Mouse (Mus musculus) CH12.LX (cell line): ENCODE measurements around the gene Arl15. TPM values are rescaled to one million over a fixed set of nuclear protein-coding genes. Genes with fewer than 3 reads are reported as not detected.

Source experiments
- DNase-seq: peaks from one replicate; pipeline ENCODE4 v3.0.0-alpha.2; 2013; ENCODE audit errors: extremely low read depth
- H3K27ac ChIP-seq: 2 replicates; pipeline ENCODE4 v1.5.1; 2012; ENCODE audit warnings: low read depth, mild to moderate bottlenecking, control low read depth, moderate library complexity; ENCODE audit not compliant: insufficient read depth
- H3K27me3 ChIP-seq: replicated peaks from 2 replicates; pipeline ENCODE3; 2012; ENCODE audit warnings: inconsistent platforms
- H3K36me3 ChIP-seq, 2 experiments: replicated peaks in 1 of 2; 2 replicates each; pipeline versions ENCODE3 to v1.6.1; 2012; ENCODE audit warnings: inconsistent platforms in 1 of 2, low read length in 1 of 2, mild to moderate bottlenecking in 1 of 2, mixed read lengths in 1 of 2, moderate library complexity in 1 of 2; ENCODE audit not compliant: control insufficient read depth in 1 of 2, insufficient read depth in 1 of 2
- H3K4me1 ChIP-seq, 2 experiments: 2 replicates each; pipeline ENCODE4 v1.6.1; 2012; ENCODE audit warnings: inconsistent platforms in 1 of 2, moderate library complexity in 1 of 2; ENCODE audit not compliant: insufficient read depth in 2 of 2, control insufficient read depth in 1 of 2
- H3K4me2 ChIP-seq: 2 replicates; pipeline ENCODE4 v1.6.1; 2012; ENCODE audit warnings: low read depth, mild to moderate bottlenecking, control low read depth; ENCODE audit not compliant: poor library complexity, insufficient read depth, severe bottlenecking
- H3K4me3 ChIP-seq, 3 experiments: fragments of 150-350 bp in 1 of 3; sonication (generic) in 1 of 3; replicated peaks in 1 of 3; 2 replicates each; pipeline versions ENCODE3 to v1.5.1; 2011 to 2012; ENCODE audit warnings: low read depth in 2 of 3, low read length in 2 of 3, mild to moderate bottlenecking in 2 of 3, moderate library complexity in 2 of 3, control low read depth in 1 of 3, improper control_type of control experiment in 1 of 3, inconsistent platforms in 1 of 3, mixed read lengths in 1 of 3; ENCODE audit not compliant: poor library complexity in 1 of 3
- H3K79me2 ChIP-seq: replicated peaks from 2 replicates; pipeline ENCODE4 v1.6.1; 2012; ENCODE audit warnings: mild to moderate bottlenecking, moderate library complexity; ENCODE audit not compliant: control insufficient read depth, poor library complexity, insufficient read depth, severe bottlenecking; ENCODE audit errors: extremely low read depth
- H3K9ac ChIP-seq: 2 replicates; pipeline ENCODE4 v1.6.1; 2012; ENCODE audit warnings: low read depth, mild to moderate bottlenecking, control low read depth, moderate library complexity; ENCODE audit not compliant: insufficient read depth
- H3K9me3 ChIP-seq: replicated peaks from 2 replicates; pipeline ENCODE3; 2012; ENCODE audit warnings: low read length, inconsistent platforms, mixed read lengths
- CTCF ChIP-seq, 2 experiments: IDR thresholded peaks in 1 of 2; conservative IDR thresholded peaks in 1 of 2; 2 replicates each; pipeline ENCODE4 v1.5.1; 2011 to 2012; ENCODE audit warnings: low read depth in 2 of 2, low read length in 2 of 2, improper control_type of control experiment in 1 of 2, inconsistent platforms in 1 of 2, mild to moderate bottlenecking in 1 of 2, moderate library complexity in 1 of 2
- E2F4 ChIP-seq: IDR thresholded peaks from 2 replicates; pipeline ENCODE4 v1.6.1; 2011; ENCODE audit warnings: low read depth, low read length, improper control_type of control experiment; ENCODE audit not compliant: insufficient replicate concordance
- EP300 ChIP-seq: IDR thresholded peaks from 2 replicates; pipeline ENCODE4 v1.6.1; 2011; ENCODE audit warnings: low read length, improper control_type of control experiment
- HCFC1 ChIP-seq: IDR thresholded peaks from 2 replicates; pipeline ENCODE4 v1.6.1; 2012; ENCODE audit warnings: low read depth, mild to moderate bottlenecking, inconsistent platforms, low read length, improper control_type of control experiment
- IRF4 ChIP-seq: IDR thresholded peaks from 2 replicates; pipeline ENCODE4 v1.6.1; 2014; ENCODE audit warnings: low read depth, mild to moderate bottlenecking, inconsistent platforms, low read length, improper control_type of control experiment
- JUN ChIP-seq: IDR thresholded peaks from 2 replicates; pipeline ENCODE4 v1.6.1; 2011; ENCODE audit warnings: low read depth, mild to moderate bottlenecking, low read length, improper control_type of control experiment, moderate library complexity; ENCODE audit not compliant: insufficient read depth
- MAFK ChIP-seq: IDR thresholded peaks from 2 replicates; pipeline ENCODE4 v1.6.1; 2011; ENCODE audit warnings: low read length, improper control_type of control experiment; ENCODE audit not compliant: insufficient replicate concordance
- MAX ChIP-seq: IDR thresholded peaks from 2 replicates; pipeline ENCODE4 v1.6.1; 2011; ENCODE audit warnings: low read length, improper control_type of control experiment
- MEF2A ChIP-seq: IDR thresholded peaks from 2 replicates; pipeline ENCODE4 v1.6.1; 2014; ENCODE audit warnings: low read depth, mild to moderate bottlenecking, inconsistent platforms, low read length, improper control_type of control experiment, borderline replicate concordance
- MYC ChIP-seq: IDR thresholded peaks from 2 replicates; pipeline ENCODE4 v1.6.1; 2011; ENCODE audit warnings: low read depth, mild to moderate bottlenecking, improper control_type of control experiment, low read length
- RAD21 ChIP-seq: IDR thresholded peaks from 2 replicates; pipeline ENCODE4 v1.6.1; 2011; ENCODE audit warnings: low read depth, mild to moderate bottlenecking, low read length, improper control_type of control experiment, moderate library complexity
- TCF12 ChIP-seq: IDR thresholded peaks from 2 replicates; pipeline ENCODE4 v1.6.1; 2014; ENCODE audit warnings: low read depth, mild to moderate bottlenecking, inconsistent platforms, low read length, improper control_type of control experiment
- USF1 ChIP-seq: IDR thresholded peaks from 2 replicates; pipeline ENCODE4 v1.6.1; 2014; ENCODE audit warnings: low read depth, mild to moderate bottlenecking, inconsistent platforms, low read length, improper control_type of control experiment
- ZMIZ1 ChIP-seq: IDR thresholded peaks from 2 replicates; pipeline ENCODE4 v1.6.1; 2012; ENCODE audit warnings: low read depth, mild to moderate bottlenecking, inconsistent platforms, low read length, improper control_type of control experiment
- ZNF384 ChIP-seq: IDR thresholded peaks from 2 replicates; pipeline ENCODE4 v1.6.1; 2012; ENCODE audit warnings: low read depth, low read length, improper control_type of control experiment, inconsistent platforms
- dilution Hi-C: fragments of 300-500 bp; cut with MboI; formaldehyde crosslinking; loops from 2 replicates; pipeline ENCODE4 v1.14.3; 2020; ENCODE audit warnings: low sequenced_read_pairs; ENCODE audit not compliant: extremely low pct_unique_long_range_greater_than_20kb, extremely low pct_ligation_motif_present
- in situ Hi-C: fragments of 300-500 bp; cut with MboI; formaldehyde crosslinking; loops from 3 replicates; pipeline ENCODE4 v1.14.3; 2019; ENCODE audit warnings: low sequenced_read_pairs, low pct_ligation_motif_present, low pct_unique_long_range_greater_than_20kb, mixed read lengths
- polyA plus RNA-seq: library from polyadenylated mRNA; unstranded; fragments of >175 nt; gene quantifications from 2 replicates; pipeline ENCODE4 v1.2.1, GENCODE M21; 2012; ENCODE audit warnings: low read depth; ENCODE audit not compliant: insufficient read length
- total RNA-seq, 2 experiments: library from RNA; depleted of rRNA; stranded (reverse); fragments of 300-350 nt in 1 of 2; fragments of >200 nt in 1 of 2; gene quantifications; 2 replicates each; pipeline ENCODE4 v1.2.3; 2012 to 2014

Gene Arl15
- total and polyA plus RNA-seq, 3 experiments: 2.2 to 5.2 (median 4.8) TPM

DNA sequence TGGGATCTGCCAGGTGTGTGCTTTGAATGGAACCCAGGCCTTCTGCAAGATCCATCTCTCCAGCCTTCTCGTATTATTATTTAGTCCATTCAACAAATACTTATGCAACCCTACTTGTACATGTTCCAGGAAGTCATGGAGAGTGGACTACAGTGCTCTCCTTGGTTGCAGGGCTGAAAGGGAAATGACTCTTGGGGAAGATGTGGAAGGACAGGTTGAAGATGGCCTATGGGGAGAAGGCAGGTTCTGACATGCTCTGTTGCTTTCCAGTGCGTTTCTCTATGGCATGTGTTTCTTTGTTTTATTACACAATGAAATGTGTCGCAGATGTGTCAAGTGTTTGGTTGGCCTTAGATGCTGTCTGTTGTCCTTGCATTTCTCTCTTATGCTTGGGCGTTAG is 5.1 kb downstream of the Arl15 start:
- Histone ChIP-seq H3K27ac (no peak overlapping the region), H3K27me3 (no peaks in the 10 kb centered on the region), H3K79me2 (0 out of 2 replicates have a peak, but pooled peaks cover 3% of the 10 kb centered on the region), H3K4me2 (no peak overlapping the region), H3K36me3 (peaks cover 0 to 3% of the 10 kb centered on the region in 2 experiments), H3K9me3 (no peaks in the 10 kb centered on the region), H3K4me1 (peaks cover 9 to 40% of the 10 kb centered on the region in 2 experiments), H3K9ac (no peak overlapping the region), H3K4me3 (no peak overlapping the region)
- dilution Hi-C loops (no loop called here), in situ Hi-C loops (no loop called here)
- no peak for DNase-seq
- TF ChIP-seq ZMIZ1 (no peak), USF1 (no peak), HCFC1 (no peak), MEF2A (no peak), CTCF (conservative IDR thresholded peaks at IDR 0.05 in 1 of 2, IDR thresholded peaks at IDR 0.05 in 1 of 2; ENCODE audit: low read depth in 2 of 2, low read length in 2 of 2) (no peak)

DNA sequence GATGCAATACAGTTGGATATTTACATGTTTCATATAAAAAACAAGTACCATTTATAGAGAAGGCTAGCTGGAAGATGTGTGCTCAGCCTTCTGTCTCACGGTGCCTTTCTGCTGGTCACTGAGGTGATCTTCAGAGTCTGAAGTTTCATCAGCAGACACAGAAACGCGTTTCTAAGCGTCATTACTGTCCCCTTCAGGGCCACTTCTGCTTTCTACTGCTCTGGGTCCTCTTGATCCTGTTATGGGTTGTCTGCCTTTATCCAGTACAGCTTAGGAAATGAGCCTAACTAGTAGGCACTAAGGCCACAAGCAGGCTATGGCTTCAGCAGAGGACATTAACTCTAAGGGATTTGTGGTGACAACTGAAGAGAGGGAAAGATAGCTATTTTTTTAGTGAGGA is 5.9 kb downstream of the Arl15 start:
- in situ Hi-C loops: no loop called here
- no peaks in the 10 kb centered on the region for H3K9me3 ChIP-seq
- no peaks in the 10 kb centered on the region for H3K79me2 ChIP-seq
- H3K4me1 ChIP-seq: peaks cover 8 to 39% of the 10 kb centered on the region in 2 experiments
- dilution Hi-C loops: no loop called here
- DNase-seq: peak; percentile 48
- H3K4me2 ChIP-seq: no peak overlapping the region
- no peaks in the 10 kb centered on the region for H3K27me3 ChIP-seq
- peaks cover 0 to 3% of the 10 kb centered on the region in 2 experiments for H3K36me3 ChIP-seq
- H3K4me3 ChIP-seq: no peak overlapping the region
- no peak overlapping the region for H3K9ac ChIP-seq
- TF ChIP-seq MAX (no peak), MEF2A (no peak), MAFK (no peak), IRF4 (no peak), EP300 (no peak)
- TF ChIP-seq, all 38 proteins: peak for 0
- no peak overlapping the region for H3K27ac ChIP-seq

DNA sequence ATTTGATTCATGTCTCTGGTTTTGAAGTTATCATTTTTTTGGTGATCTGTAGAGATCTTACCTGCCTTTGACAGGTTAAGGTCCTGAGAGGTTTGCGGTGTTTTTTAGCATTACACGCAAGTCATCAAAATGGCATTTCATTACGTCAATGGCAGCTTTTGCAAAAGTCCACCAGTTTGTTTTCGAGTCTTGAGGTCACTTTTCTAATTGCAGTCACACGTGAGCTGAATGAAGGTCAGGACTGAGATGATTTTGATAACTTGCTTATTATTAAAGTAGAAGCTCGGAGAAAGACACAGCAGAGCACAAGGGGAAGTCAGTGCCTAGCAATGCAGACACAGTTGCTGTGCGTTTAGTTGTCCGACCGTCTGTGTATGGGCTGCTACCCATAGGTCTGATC is 8.3 kb downstream of the Arl15 start:
- H3K4me1 ChIP-seq: peaks cover 6 to 27% of the 10 kb centered on the region in 2 experiments
- no peaks in the 10 kb centered on the region for H3K79me2 ChIP-seq
- in situ Hi-C loops (no loop called here), dilution Hi-C loops (no loop called here)
- no peak overlapping the region for H3K9ac ChIP-seq
- no peak overlapping the region for H3K27ac ChIP-seq
- no peak overlapping the region for H3K4me2 ChIP-seq
- TF ChIP-seq ZNF384: no peak
- TF ChIP-seq MYC: no peak
- no peak for TF ChIP-seq RAD21
- TF ChIP-seq JUN: no peak
- TF ChIP-seq E2F4: no peak
- no peak for TF ChIP-seq TCF12
- TF ChIP-seq EP300: no peak
- peaks cover 0 to 8% of the 10 kb centered on the region in 2 experiments for H3K36me3 ChIP-seq
- no peak for DNase-seq
- peaks cover 6% of the 10 kb centered on the region for H3K9me3 ChIP-seq
- no peaks in the 10 kb centered on the region for H3K27me3 ChIP-seq
- H3K4me3 ChIP-seq: no peak overlapping the region
